ENCODE assay signal across 8 mouse cellular contexts in the genomic region with DNA sequence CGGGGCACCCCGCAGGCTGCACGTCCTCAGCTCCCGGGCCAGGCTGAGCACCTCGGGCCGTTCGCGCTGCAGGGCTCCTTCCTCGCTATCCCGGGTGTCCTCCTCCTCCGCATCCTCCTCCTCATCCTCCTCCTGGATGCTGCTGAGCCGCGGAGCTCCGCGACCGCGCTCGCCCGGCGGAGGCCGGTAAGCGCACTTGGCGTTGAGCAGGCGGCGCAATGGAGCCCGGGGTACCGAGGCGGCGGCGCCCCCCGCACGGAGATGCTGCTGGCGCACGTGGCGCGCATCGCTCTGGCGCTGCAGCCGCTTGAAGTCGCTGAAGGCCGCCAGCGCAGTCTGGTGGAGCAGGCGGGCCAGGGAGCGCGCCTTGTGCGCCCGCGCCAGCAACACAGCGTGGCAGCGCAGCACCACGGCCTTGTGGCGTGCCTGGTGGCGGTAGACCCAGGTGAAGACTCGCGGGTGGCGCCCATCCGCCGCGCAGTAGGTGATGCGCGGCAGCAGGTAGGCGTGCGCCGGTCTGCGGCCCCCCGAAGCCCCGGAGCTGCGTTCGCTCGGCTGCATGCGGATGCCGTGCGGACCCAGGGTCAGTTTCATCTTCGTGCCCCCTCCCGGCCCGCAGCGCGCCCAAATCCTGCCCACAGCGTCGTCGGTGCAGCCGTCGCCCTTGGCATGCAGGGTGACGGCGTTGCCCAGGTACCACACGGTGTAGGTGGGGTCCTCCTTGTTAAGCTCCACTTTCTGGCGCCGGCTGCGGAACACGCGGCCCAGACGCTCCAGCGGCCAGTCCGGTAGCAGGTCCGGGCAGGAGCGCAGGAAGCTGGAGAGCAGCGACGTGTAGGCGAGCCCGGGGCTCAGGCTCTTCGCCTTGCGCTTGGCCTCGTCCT. TPM values are rescaled to one million over a fixed set of nuclear protein-coding genes. Genes with fewer than 3 reads are reported as not detected.
DNase-seq lines count a peak whose midpoint lies in the region; ATAC-seq lines count a peak whose summit lies in the region.

No protein-coding gene starts in this region.

- DNase-seq in kidney, postnatal 25 days: no peak
- peak; percentile 53 to 63 for DNase-seq in frontal cortex, postnatal 36 days (ENCODE audit: low spot score in 2 of 2)
- peak; percentile 57 for DNase-seq in limb, embryonic 10.5 days (ENCODE audit: low spot score)
- DNase-seq in right cerebral cortex, adult 18-20 months: peak; percentile 73
- DNase-seq in natural killer cell, adult 2 months (ENCODE audit: low spot score in 2 of 2): no peak
- no peak for DNase-seq in thymus, postnatal 14 days

- no peaks in the 10 kb centered on the region for H3K36me3 ChIP-seq in kidney, embryonic 15.5 days
- no peaks in the 10 kb centered on the region for H3K36me3 ChIP-seq in limb, embryonic 10.5 days

- no peaks in the 10 kb centered on the region for H3K9me3 ChIP-seq in kidney, embryonic 15.5 days (replicated peaks)
- H3K9me3 ChIP-seq in limb, embryonic 10.5 days (replicated peaks): no peaks in the 10 kb centered on the region

- no peak overlapping the region for H3K27ac ChIP-seq in kidney, embryonic 15.5 days
- H3K27ac ChIP-seq in brown adipose tissue, adult 24 weeks (replicated peaks; ENCODE audit: low read depth, low read length): no peak overlapping the region
- H3K27ac ChIP-seq in limb, embryonic 10.5 days: 0 out of 2 replicates have a peak overlapping the region, but pooled peaks have one; percentile 19

- peak overlapping the region; percentile 66 for H3K4me2 ChIP-seq in kidney, embryonic 15.5 days

- H3K4me1 ChIP-seq in kidney, embryonic 15.5 days: peaks cover 22% of the 10 kb centered on the region
- no peaks in the 10 kb centered on the region for H3K4me1 ChIP-seq in brown adipose tissue, adult 24 weeks (ENCODE audit: control insufficient read depth, insufficient read depth, insufficient read length, low read length)
- H3K4me1 ChIP-seq in limb, embryonic 10.5 days: peaks cover 22% of the 10 kb centered on the region

- peak overlapping the region; percentile 40 for H3K4me3 ChIP-seq in kidney, embryonic 15.5 days (replicated peaks)
- peak overlapping the region; percentile 35 for H3K4me3 ChIP-seq in brown adipose tissue, adult 24 weeks (ENCODE audit: insufficient read depth, low read depth, low read length)
- H3K4me3 ChIP-seq in limb, embryonic 10.5 days: peak overlapping the region; percentile 55

- peaks cover 96% of the 10 kb centered on the region for H3K27me3 ChIP-seq in kidney, embryonic 15.5 days
- H3K27me3 ChIP-seq in limb, embryonic 10.5 days (ENCODE audit: low read depth, poor library complexity, severe bottlenecking): peaks cover 96% of the 10 kb centered on the region

- under 1% methylated on average over 97 of the region's 103 CpGs for WGBS in kidney, embryonic 15.5 days
- WGBS in limb, embryonic 10.5 days: under 1% methylated on average over 103 of the region's 103 CpGs

- 0 out of 2 replicates have a peak overlapping the region, but pooled peaks have one; percentile 2 for H3K9ac ChIP-seq in kidney, embryonic 15.5 days

- ATAC-seq in kidney, embryonic 15.5 days (replicated peaks; ENCODE audit: low FRiP score): no peak

RNA-seq across cellular contexts. Expression of gene Fam43b, which starts 1.0 kb away (rescaled TPM):
- polyA plus RNA-seq in kidney, embryonic 15.5 days (2015; fragmentation: Nextera tagmentation; extraction: Ambion mirVana): not detected in 2 replicates
- not detected in 2 replicates for polyA plus RNA-seq in brown adipose tissue, adult 24 weeks (2012; ENCODE audit: insufficient read depth, insufficient read length, missing spikeins)
- polyA plus RNA-seq in limb, embryonic 10.5 days (2016; fragmentation: Nextera tagmentation; extraction: Ambion mirVana): not detected in 2 replicates

RNA-seq across cellular contexts. Expression of gene Cda, which starts 27.5 kb away (rescaled TPM):
- polyA plus RNA-seq in kidney, embryonic 15.5 days (2015; fragmentation: Nextera tagmentation; extraction: Ambion mirVana): 21.3 and 22.0 TPM in 2 replicates
- polyA plus RNA-seq in brown adipose tissue, adult 24 weeks (2012; ENCODE audit: insufficient read depth, insufficient read length, missing spikeins): not detected in 2 replicates
- 4.1 and 4.9 TPM in 2 replicates for polyA plus RNA-seq in limb, embryonic 10.5 days (2016; fragmentation: Nextera tagmentation; extraction: Ambion mirVana)

RNA-seq across cellular contexts. Expression of gene Mul1, which starts 39.1 kb away (rescaled TPM):
- 21.6 and 23.8 TPM in 2 replicates for polyA plus RNA-seq in kidney, embryonic 15.5 days (2015; fragmentation: Nextera tagmentation; extraction: Ambion mirVana)
- polyA plus RNA-seq in brown adipose tissue, adult 24 weeks (2012; ENCODE audit: insufficient read depth, insufficient read length, missing spikeins): 29.9 and 31.2 TPM in 2 replicates
- polyA plus RNA-seq in limb, embryonic 10.5 days (2016; fragmentation: Nextera tagmentation; extraction: Ambion mirVana): 20.7 and 21.9 TPM in 2 replicates

RNA-seq across cellular contexts. Expression of gene Camk2n1, which starts 58.8 kb away (rescaled TPM):
- polyA plus RNA-seq in kidney, embryonic 15.5 days (2015; fragmentation: Nextera tagmentation; extraction: Ambion mirVana): 7.6 and 8.3 TPM in 2 replicates
- polyA plus RNA-seq in brown adipose tissue, adult 24 weeks (2012; ENCODE audit: insufficient read depth, insufficient read length, missing spikeins): 5.5 and 6.3 TPM in 2 replicates
- polyA plus RNA-seq in limb, embryonic 10.5 days (2016; fragmentation: Nextera tagmentation; extraction: Ambion mirVana): 0.55 and 0.60 TPM in 2 replicates

Comparison
In these comparisons a context has a peak if more than half of its experiments do, and no peak if none do; other contexts are left out.
1. DNase-seq: peak in frontal cortex, postnatal 36 days (2 of 2), limb, embryonic 10.5 days (single experiment) and right cerebral cortex, adult 18-20 months (single experiment); none in kidney, postnatal 25 days (0 of 2), natural killer cell, adult 2 months (0 of 2) and thymus, postnatal 14 days (single experiment).
2. Peak in every context shown above with its lines, with median percentiles within 50 percentile points of each other: H3K4me3 ChIP-seq.